Mouse (Mus musculus) MEL (cell line): ENCODE data around the gene Ndp. TPM values are rescaled to one million over a fixed set of nuclear protein-coding genes. Genes with fewer than 3 reads are reported as not detected.

Source experiments
- DNase-seq: peaks from one replicate; pipeline ENCODE4 v3.0.0; 2011; ENCODE audit warnings: low read depth, low spot score
- H3K27ac ChIP-seq: 2 replicates; pipeline ENCODE4 v1.5.1; 2012; ENCODE audit warnings: low read depth, mild to moderate bottlenecking, control low read depth, low read length, moderate library complexity; ENCODE audit not compliant: control insufficient read depth
- H3K27me3 ChIP-seq, 2 experiments: fragments of 150-350 bp in 1 of 2; sonication (generic) in 1 of 2; 2 replicates each; pipeline ENCODE4 v1.6.1; 2012; ENCODE audit warnings: low read length in 2 of 2, mild to moderate bottlenecking in 2 of 2, improper control_type of control experiment in 1 of 2, moderate library complexity in 1 of 2; ENCODE audit not compliant: insufficient read depth in 2 of 2, control insufficient read depth in 1 of 2
- H3K36me3 ChIP-seq, 2 experiments: 2 replicates each; pipeline ENCODE4 v1.6.1; 2012 to 2014; ENCODE audit warnings: low read length in 2 of 2, improper control_type of control experiment in 1 of 2, inconsistent platforms in 1 of 2, mild to moderate bottlenecking in 1 of 2; ENCODE audit not compliant: insufficient read depth in 2 of 2, control insufficient read depth in 1 of 2
- H3K4me1 ChIP-seq, 2 experiments: fragments of 150-350 bp in 1 of 2; sonication (generic) in 1 of 2; 2 replicates each; pipeline ENCODE4 v1.6.1; 2012; ENCODE audit warnings: low read length in 2 of 2, improper control_type of control experiment in 1 of 2, mild to moderate bottlenecking in 1 of 2; ENCODE audit not compliant: insufficient read depth in 2 of 2, control insufficient read depth in 1 of 2
- H3K4me3 ChIP-seq, 2 experiments: fragments of 150-350 bp in 1 of 2; sonication (generic) in 1 of 2; 2 replicates each; pipeline ENCODE4 v1.5.1; 2012; ENCODE audit warnings: low read depth in 2 of 2, low read length in 2 of 2, mild to moderate bottlenecking in 2 of 2, moderate library complexity in 2 of 2, control low read depth in 1 of 2, improper control_type of control experiment in 1 of 2; ENCODE audit not compliant: control insufficient read depth in 1 of 2, insufficient read depth in 1 of 2
- H3K79me2 ChIP-seq: 2 replicates; pipeline ENCODE4 v1.6.1; 2012; ENCODE audit warnings: mild to moderate bottlenecking, low read length, moderate library complexity; ENCODE audit not compliant: control insufficient read depth, poor library complexity, insufficient read depth
- H3K9ac ChIP-seq: 2 replicates; pipeline ENCODE4 v1.6.1; 2012; ENCODE audit warnings: low read depth, mild to moderate bottlenecking, control low read depth, low read length, moderate library complexity; ENCODE audit not compliant: control insufficient read depth, poor library complexity, severe bottlenecking
- H3K9me3 ChIP-seq: fragments of 150-350 bp; sonication (generic); replicated peaks from 2 replicates; pipeline ENCODE4 v1.6.1; 2012; ENCODE audit warnings: mild to moderate bottlenecking, low read length, improper control_type of control experiment, moderate library complexity; ENCODE audit not compliant: insufficient read depth
- BHLHE40 ChIP-seq: IDR thresholded peaks from 2 replicates; pipeline ENCODE4 v1.6.1; 2012; ENCODE audit warnings: low read depth, mild to moderate bottlenecking, inconsistent platforms, low read length, improper control_type of control experiment, borderline replicate concordance
- CHD1 ChIP-seq: IDR thresholded peaks from 2 replicates; pipeline ENCODE4 v1.6.1; 2012; ENCODE audit warnings: low read depth, mild to moderate bottlenecking, inconsistent platforms, low read length, improper control_type of control experiment
- CHD2 ChIP-seq: IDR thresholded peaks from 2 replicates; pipeline ENCODE4 v1.6.1; 2011; ENCODE audit warnings: low read length, improper control_type of control experiment
- CTCF ChIP-seq, 3 experiments: IDR thresholded peaks in 2 of 3; conservative IDR thresholded peaks in 1 of 3; 2 replicates each; pipeline ENCODE4 v1.5.1; 2011 to 2012; ENCODE audit warnings: low read length in 3 of 3, low read depth in 2 of 3, mild to moderate bottlenecking in 2 of 3, improper control_type of control experiment in 1 of 3, inconsistent platforms in 1 of 3, mixed read lengths in 1 of 3, moderate library complexity in 1 of 3; ENCODE audit not compliant: control insufficient read depth in 1 of 3, insufficient read depth in 1 of 3, poor library complexity in 1 of 3, severe bottlenecking in 1 of 3
- E2F4 ChIP-seq: IDR thresholded peaks from 2 replicates; pipeline ENCODE4 v1.6.1; 2011; ENCODE audit warnings: low read depth, low read length, improper control_type of control experiment, borderline replicate concordance
- ELF1 ChIP-seq: IDR thresholded peaks from 2 replicates; pipeline ENCODE4 v1.6.1; 2014; ENCODE audit warnings: low read depth, mild to moderate bottlenecking, inconsistent platforms, low read length, improper control_type of control experiment, moderate library complexity
- EP300 ChIP-seq, 2 experiments: IDR thresholded peaks; 2 replicates each; pipeline ENCODE4 v1.6.1; 2011; ENCODE audit warnings: improper control_type of control experiment in 2 of 2, low read length in 2 of 2, low read depth in 1 of 2, mild to moderate bottlenecking in 1 of 2
- ETS1 ChIP-seq: IDR thresholded peaks from 2 replicates; pipeline ENCODE4 v1.6.1; 2012; ENCODE audit warnings: low read depth, mild to moderate bottlenecking, inconsistent platforms, low read length, improper control_type of control experiment, moderate library complexity
- GATA1 ChIP-seq: IDR thresholded peaks from 2 replicates; pipeline ENCODE4 v1.6.1; 2011; ENCODE audit warnings: low read depth, low read length, improper control_type of control experiment
- HCFC1 ChIP-seq: IDR thresholded peaks from 2 replicates; pipeline ENCODE4 v1.6.1; 2012; ENCODE audit warnings: low read depth, mild to moderate bottlenecking, inconsistent platforms, low read length, improper control_type of control experiment, moderate library complexity
- MAZ ChIP-seq: IDR thresholded peaks from 2 replicates; pipeline ENCODE4 v1.6.1; 2012; ENCODE audit warnings: low read depth, mild to moderate bottlenecking, inconsistent platforms, low read length, improper control_type of control experiment
- MYB ChIP-seq: IDR thresholded peaks from 2 replicates; pipeline ENCODE4 v1.6.1; 2011; ENCODE audit warnings: mild to moderate bottlenecking, low read depth, low read length, improper control_type of control experiment
- MYC ChIP-seq: IDR thresholded peaks from 2 replicates; pipeline ENCODE4 v1.6.1; 2011; ENCODE audit warnings: low read depth, mild to moderate bottlenecking, low read length, improper control_type of control experiment, moderate library complexity
- POLR2AphosphoS2 ChIP-seq: IDR thresholded peaks from 2 replicates; pipeline ENCODE4 v1.6.1; 2011; ENCODE audit warnings: low read length, improper control_type of control experiment
- POLR2AphosphoS5 ChIP-seq: IDR thresholded peaks from 2 replicates; pipeline ENCODE4 v1.6.1; 2012; ENCODE audit warnings: low read depth, borderline replicate concordance, mild to moderate bottlenecking, inconsistent platforms, low read length, moderate library complexity, mixed read lengths
- RCOR1 ChIP-seq: IDR thresholded peaks from 2 replicates; pipeline ENCODE4 v1.6.1; 2012; ENCODE audit warnings: low read depth, mild to moderate bottlenecking, inconsistent platforms, low read length, improper control_type of control experiment
- SIN3A ChIP-seq: IDR thresholded peaks from 2 replicates; pipeline ENCODE4 v1.6.1; 2012; ENCODE audit warnings: low read length, improper control_type of control experiment, inconsistent platforms
- SMC3 ChIP-seq: IDR thresholded peaks from 2 replicates; pipeline ENCODE4 v1.6.1; 2011; ENCODE audit warnings: low read depth, low read length, improper control_type of control experiment
- TCF12 ChIP-seq: IDR thresholded peaks from 2 replicates; pipeline ENCODE4 v1.6.1; 2014; ENCODE audit warnings: low read depth, mild to moderate bottlenecking, inconsistent platforms, low read length, improper control_type of control experiment, moderate library complexity
- USF1 ChIP-seq: IDR thresholded peaks from 2 replicates; pipeline ENCODE4 v1.6.1; 2014; ENCODE audit warnings: low read depth, mild to moderate bottlenecking, inconsistent platforms, low read length, improper control_type of control experiment, moderate library complexity
- polyA plus RNA-seq, 2 experiments: library from polyadenylated mRNA; stranded (reverse) in 1 of 2; unstranded in 1 of 2; fragments of >175 nt in 1 of 2; fragments of >200 nt in 1 of 2; gene quantifications; 2 replicates each; pipeline versions ENCODE4 v1.2.1 to v1.2.4; 2012; ENCODE audit warnings: low replicate concordance in 2 of 2, low read depth in 1 of 2; ENCODE audit not compliant: insufficient read length in 2 of 2, insufficient read depth in 1 of 2, missing spikeins in 1 of 2
- total RNA-seq: library from RNA; depleted of rRNA; stranded (reverse); fragments of 300-350 nt; gene quantifications from 2 replicates; pipeline ENCODE4 v1.2.3, GENCODE M21; 2012; rRNA removed

The Ndp gene
- total and polyA plus RNA-seq, 3 experiments: not detected

DNA sequence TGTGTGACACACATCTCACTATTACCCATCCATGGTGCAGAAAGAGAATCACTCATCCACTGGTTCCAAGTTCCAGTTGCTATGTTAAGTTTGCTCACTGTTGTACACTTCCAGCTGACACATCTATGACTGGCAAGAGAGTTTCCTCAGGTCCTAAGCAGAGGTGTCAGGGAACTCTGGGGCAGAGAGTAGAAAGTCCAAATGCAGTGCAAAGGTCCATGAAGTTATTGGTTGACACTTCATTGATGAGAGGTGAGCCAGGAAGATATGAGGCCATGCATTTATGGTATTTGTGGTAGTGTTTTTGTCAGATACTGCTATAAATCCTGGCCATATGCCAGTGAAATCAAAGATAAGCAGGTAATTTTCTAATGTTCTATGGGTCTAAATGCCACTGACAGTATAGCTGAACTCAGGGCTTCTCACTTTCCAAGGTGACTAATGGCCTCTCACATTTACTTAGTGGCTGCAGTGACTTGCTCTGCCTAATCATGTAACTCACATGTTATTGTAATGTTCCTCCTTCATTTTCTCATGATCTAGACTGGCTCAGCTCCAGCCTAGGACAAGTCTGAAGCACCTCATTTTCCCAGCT lies 75.0 kb downstream of the Ndp start:
- H3K9me3 ChIP-seq: no peaks in the 10 kb centered on the region
- H3K9ac ChIP-seq: no peak overlapping the region
- no peak overlapping the region for H3K27ac ChIP-seq
- no peaks in the 10 kb centered on the region for H3K27me3 ChIP-seq
- no peaks in the 10 kb centered on the region for H3K79me2 ChIP-seq
- no peak for TF ChIP-seq RCOR1
- TF ChIP-seq CHD1: no peak
- no peak for TF ChIP-seq MAZ
- TF ChIP-seq USF1: no peak
- no peak for TF ChIP-seq MYB
- no peak for TF ChIP-seq GATA1
- TF ChIP-seq SIN3A: no peak
- no peak for TF ChIP-seq HCFC1
- no peak for TF ChIP-seq MYC
- TF ChIP-seq POLR2AphosphoS2: no peak
- TF ChIP-seq ETS1: no peak
- no peak for TF ChIP-seq CTCF (IDR thresholded peaks at IDR 0.05 in 2 of 3, conservative IDR thresholded peaks at IDR 0.05 in 1 of 3; ENCODE audit: control insufficient read depth in 1 of 3, insufficient read depth in 1 of 3, low read depth in 2 of 3, low read length in 3 of 3, poor library complexity in 1 of 3, severe bottlenecking in 1 of 3)
- no peak for TF ChIP-seq TCF12
- no peak for TF ChIP-seq BHLHE40
- TF ChIP-seq E2F4: no peak
- TF ChIP-seq POLR2AphosphoS5: no peak
- TF ChIP-seq SMC3: no peak
- TF ChIP-seq ELF1: no peak
- TF ChIP-seq EP300 (IDR thresholded peaks at IDR 0.05; ENCODE audit: low read depth in 1 of 2, low read length in 2 of 2): no peak
- TF ChIP-seq CHD2: no peak
- H3K4me3 ChIP-seq: no peak overlapping the region
- no peaks in the 10 kb centered on the region for H3K4me1 ChIP-seq
- DNase-seq: no peak
- no peaks in the 10 kb centered on the region for H3K36me3 ChIP-seq

Other genes with a start within 250 kb of the Ndp start
- not detected in 2 replicates for gene Maob, start 94.4 kb downstream of the Ndp start, total RNA-seq
- gene Maob, start 94.4 kb downstream of the Ndp start, polyA plus RNA-seq: not detected